Mouse (Mus musculus) cerebellum, postnatal 36 days (tissue): ENCODE results near the gene Lrrc71.

Source experiments
- DNase-seq, 2 experiments: peaks; one replicate each; pipeline ENCODE4 v3.0.0; 2021 to 2022; ENCODE audit warnings: mixed read lengths in 2 of 2

The Lrrc71 gene

DNA sequence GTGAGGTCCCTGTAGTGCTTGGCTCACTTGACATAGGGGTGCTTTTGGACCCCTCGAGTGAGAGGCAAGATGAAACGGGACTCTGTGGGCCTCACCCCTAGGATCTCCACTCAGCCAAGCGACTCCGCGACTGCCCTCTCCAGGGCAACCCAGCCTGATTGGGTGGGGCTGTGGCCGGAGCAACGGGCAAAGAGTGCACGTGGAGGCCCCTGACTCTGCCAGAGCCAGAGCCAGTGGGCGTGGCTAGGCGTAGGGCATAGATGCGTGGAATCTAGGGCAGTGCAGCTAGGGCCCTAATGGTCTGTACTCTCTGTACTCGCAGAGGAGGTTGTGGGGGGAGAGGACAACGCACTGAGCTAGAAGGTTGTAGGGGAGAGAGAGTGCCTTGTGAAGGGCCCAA, at the start of gene Lrrc71:
Lrrc71 (minus strand) TSS at position 195 of the 400 bp plus-strand sequence.
- no peak for DNase-seq

DNA sequence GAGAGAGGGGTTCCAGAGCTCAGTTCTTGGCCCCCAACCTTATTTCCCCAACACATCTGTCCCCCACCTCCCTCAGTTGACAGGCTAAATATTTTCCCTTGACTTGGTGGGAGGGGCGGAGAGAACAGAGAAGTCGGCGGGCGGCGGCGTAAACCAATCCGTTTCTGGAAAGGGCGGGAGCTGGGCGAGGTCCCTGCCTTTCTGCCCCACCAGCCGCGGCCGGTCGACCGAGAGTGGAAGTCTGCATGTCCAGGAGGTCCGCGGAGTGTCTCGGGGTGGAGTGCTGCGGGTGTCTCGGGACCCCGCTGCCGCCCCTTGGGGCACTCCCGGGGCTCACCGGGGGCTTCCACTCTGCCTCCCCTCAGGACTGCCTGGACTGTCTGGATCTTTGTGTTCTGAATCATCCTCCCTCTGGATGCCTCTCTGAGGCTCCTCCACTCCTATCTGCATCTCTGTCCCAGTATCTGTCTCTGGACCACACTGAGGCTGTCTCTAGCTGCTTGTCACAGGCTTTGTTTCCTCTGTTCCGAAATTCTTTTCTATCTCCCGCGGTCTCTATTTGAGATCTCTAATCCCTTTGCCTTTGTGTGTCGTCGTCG, 48.4 kb upstream of the Lrrc71 start, which contains the start of gene Insrr:
Insrr (plus strand) TSS at position 216 of the 599 bp plus-strand sequence.
- no peak for DNase-seq

DNA sequence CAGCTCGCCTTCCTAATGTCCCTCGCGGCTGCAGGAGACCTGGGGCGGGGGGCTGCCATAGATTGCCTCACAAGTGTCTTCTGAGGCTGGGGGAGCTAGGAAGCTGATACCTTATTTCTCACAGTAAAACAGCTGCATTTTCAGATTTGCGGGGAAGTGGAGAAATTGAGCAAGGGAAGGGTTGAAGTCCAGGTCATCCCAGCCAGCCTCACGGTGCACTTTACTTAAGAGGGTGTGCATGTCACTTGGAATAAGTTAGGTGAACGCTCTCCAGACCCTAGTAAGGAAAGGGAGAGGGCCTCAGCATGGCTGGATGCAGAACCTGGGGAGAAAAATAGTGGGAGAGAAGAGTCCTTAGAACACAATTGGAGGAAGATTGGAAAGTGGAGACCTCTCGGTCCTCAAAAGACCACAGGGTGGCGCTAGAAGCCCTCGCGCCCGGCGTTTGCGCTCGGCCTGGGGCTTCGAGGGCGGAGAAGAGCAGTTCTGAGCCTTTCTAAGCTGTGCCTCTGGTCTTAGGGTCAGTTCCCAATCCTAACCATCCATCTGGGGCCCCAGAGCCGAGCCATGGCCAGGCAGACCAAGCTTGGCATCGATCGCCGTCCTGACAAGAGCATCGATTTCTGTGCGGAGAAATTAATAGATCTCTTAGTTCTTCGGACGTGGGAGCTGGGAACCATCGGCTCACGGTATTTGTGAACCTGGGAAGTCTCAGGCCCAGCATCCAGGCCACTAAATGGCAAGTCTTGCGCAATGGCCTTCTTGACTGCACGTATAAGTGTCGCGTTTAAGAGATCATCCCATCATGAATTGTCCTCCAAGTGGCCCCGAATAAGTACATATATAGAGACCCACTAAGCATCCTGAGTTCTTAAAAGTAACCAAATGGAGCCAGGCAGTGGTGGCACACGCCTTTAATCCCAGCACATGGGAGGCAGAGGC, 47.2 kb upstream of the Lrrc71 start:
- peak; percentile 41 to 49 for DNase-seq

DNA sequence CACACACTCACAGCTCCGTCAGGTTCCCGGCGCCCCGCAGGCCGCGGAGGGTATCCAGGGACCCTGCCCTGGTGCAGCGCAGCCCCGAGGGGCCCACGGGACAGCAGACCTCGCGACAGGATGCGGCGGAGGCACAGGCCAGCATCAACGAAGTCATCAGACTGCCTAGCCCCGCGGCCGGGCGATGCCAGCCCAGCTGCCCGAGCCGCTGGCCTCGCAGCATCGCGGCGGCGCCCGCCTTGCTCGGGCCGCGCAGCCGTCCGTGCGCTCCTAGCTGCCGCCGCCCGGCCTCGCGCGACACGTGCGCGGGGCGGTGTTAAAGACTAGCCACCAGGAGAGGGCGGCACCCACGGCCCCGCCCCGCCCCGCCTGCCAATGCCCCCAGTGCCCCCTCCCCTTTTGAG, 46.5 kb upstream of the Lrrc71 start, which contains the start of gene Ntrk1:
Ntrk1 (minus strand) TSS at position 241 of the 404 bp plus-strand sequence.
- no peak for DNase-seq

DNA sequence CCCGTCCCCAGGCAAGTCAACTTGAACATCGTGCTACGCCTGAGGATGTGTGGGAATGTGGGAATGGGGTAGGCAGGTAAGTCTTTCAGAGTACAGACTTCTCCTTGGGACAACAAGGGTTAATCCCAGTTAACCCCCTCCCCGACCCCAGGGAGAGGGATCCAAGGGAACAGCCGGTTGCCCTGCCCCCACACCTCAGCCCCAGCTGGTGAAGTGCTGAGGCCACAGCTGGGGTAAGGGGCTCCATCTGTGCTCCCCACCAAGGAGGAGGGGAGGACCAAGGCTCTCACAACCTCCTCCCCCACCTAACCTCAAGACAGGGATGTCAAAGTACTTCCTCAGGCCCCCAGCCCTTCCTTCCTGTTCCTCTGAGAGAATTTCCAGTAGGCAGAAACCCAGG, 41.3 kb upstream of the Lrrc71 start:
- DNase-seq: no peak

DNA sequence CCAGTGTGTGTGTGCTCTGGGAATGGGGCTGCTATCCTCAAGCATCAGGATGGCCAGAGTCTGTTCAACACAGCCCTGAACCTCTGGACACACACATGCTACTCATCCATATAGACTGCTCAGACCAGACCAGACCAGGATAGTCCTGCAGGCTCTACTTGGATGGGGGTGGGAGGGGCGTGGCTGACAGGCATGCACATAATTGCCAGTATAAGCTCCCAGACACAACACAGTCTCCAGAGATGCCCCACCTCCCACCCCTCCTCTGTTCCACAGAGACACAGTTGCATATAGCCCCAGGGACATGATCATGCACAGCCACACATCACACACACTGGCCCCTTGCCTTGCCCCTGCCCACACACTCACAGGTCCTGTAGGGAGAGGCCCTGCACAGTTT, 40.8 kb upstream of the Lrrc71 start:
- no peak for DNase-seq

DNA sequence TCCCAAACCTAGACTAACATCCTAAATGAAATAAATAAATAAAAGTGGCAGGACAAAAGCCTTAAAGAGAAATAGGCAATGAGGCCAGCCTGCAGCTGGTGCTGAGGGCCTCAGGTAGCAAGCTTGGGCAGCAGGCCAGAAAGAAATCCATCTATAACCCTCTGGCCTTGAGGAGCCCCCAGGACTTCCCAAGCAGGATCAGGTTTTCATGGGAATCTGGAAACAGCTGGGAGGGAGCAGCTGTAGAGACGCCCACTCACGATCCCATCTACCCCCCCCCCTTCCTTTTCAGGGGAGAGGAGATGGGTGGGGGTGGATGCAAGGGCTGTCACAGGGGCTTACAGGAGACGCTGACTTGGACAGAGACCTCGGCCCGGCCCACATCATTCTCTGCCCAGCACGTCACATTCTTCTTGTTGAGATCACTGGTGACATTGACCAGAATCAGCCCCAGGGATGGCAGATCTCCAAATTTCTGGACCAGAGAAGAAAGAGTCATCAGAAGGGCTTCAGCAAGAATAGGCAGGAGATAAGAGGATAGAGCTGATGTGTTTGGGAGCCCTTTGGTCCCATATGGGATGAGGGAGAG, 37.3 kb upstream of the Lrrc71 start:
- no peak for DNase-seq

DNA sequence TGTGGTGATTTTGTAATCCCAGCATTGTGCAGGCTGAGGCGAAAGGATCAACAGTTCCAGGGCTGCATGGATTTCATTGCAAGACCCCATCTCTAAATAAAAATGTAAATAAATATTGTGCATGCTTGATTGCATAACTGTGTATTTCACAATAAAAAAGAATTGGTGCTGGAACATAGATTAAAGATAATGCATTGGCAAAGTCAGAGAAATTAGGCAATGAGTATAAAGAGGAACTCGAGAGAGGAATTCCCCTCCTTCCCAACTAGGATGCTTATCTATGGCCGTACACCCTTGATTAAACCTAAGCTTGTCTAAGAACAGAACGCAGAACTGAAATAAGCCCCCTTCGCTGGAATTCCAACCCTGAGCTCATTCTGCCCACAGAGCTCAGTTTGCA, 36.7 kb upstream of the Lrrc71 start:
- no peak for DNase-seq

DNA sequence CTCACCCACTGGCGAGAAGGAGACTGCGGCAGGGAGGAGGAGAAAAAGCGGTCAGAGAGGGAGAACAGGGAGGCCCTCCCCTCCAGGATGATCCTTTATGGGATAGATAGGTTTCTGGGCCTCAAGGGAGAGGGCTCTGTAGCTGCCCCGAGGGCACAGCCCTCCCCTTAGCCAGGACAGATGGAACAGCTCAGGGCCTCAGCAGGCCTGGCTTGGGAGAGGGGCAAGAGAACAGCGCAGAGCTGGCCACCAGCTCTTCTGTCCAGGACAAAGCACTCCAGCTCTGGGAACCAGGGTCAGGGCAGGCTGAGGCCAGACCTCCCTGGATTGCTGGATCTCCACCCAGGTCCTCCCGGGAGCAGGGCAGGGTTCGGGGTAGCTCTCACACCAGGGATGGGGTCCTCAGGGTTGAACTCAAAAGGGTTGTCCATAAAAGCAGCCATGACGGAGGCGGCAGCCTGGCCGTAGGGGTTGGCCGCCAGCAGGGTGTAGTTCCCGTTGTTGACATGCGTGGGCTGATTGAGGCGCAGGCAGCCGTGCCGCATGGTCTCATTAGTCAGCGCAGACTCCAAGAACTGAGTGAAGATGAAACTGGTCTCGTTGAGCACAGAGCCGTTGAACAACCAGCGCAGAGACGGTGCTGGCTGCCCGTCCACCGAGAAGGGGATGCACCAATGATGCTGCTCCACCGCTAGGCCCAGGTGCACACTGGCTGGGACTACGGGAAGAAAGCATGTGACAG, 35.0 kb upstream of the Lrrc71 start:
- no peak for DNase-seq

DNA sequence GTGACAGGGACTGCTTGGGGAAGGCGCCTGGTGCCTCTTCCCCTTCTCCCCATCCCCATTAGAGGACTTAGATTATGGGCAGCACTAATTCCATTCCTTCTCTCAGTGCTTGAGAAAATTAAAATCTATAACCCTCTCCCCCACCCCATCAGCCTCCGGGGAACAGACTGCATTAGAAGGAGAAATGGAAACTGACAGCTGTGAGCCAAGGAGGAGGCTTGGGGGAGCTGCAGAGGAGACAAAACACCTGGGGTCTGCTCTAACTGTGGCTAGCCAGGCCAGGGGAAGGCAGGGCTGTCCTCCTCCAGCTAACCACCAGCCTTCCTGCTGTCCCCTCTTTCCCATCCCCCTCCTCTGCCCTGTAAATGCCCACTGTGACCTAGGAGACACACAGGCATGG, 30.7 kb upstream of the Lrrc71 start:
- no peak for DNase-seq

DNA sequence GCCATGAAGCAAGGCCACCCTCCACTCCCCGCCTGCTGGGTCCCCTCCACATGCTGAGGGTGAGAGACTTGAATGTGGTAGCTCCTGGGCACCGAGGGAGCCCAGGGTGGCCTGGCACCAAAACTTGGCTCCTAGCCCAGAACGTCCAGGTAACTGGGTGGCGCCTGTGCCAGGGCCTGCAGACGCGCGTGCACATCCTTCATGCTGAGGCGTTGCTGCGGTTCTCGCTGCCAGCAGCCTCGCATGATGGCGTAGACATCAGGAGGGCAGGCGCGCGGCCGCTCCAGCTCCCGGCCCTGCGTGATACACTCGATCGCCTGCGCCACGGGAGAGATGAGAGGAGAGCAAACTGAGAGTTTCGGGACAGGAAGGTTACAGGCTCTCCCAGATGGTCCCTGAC, 29.9 kb upstream of the Lrrc71 start:
- peak; percentile 18 to 20 for DNase-seq

DNA sequence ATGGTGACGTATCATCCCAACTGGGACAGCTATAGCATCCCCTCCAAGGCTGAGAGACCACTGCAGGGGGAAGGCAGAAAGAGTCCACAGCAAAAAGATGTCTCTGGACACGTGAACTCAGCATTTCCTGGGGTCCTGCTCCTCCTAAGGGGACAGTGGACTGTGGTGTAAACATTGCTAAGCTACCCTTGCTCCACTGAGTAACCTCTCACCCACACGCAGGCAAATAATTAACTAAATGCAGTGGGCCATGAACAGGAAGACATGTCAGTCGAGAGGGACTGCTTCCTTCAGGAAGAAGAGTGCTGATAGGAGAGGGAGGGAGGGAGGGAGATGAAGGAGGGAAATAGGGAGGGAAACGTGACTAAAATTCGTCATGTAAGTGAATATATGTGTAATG, 22.7 kb upstream of the Lrrc71 start:
- no peak for DNase-seq

DNA sequence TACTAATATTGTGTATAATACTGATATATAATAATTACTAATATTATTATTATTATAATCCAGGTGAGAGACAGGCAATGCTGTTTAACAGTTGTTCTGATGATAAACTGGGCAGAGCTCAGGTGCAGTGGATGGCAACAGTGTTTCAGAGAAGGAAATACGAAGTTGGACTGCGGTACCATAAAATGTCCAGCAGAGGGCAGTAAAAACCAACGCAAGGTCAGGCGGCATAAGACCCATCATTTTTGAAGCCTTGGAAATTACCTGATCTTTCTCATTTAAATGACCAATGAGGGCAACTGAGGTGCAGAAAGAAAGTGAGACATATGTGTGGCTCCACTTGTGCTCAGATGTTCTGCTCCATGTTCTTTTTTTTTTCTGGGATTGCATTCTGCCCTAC, 21.9 kb upstream of the Lrrc71 start:
- peak; percentile 42 to 61 for DNase-seq

DNA sequence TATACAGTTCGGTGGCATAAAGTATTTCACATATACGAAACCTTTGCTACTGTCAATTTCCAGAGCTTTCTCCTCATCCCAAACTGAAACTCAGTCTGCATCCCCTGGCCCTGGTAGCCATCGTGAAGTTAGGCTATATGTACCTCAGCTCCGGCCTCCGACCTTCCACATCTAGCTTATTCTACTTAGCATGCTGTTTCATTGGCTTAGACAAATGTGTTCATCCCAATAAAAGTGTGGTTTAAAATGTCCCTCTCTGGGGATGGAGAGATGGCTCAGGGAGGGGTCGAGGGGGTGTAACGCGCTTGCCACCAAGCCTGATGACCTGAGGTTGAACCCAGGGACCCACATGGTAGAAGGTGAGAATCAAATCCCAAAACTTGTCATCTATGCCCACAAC, 21.1 kb upstream of the Lrrc71 start:
- DNase-seq: no peak

DNA sequence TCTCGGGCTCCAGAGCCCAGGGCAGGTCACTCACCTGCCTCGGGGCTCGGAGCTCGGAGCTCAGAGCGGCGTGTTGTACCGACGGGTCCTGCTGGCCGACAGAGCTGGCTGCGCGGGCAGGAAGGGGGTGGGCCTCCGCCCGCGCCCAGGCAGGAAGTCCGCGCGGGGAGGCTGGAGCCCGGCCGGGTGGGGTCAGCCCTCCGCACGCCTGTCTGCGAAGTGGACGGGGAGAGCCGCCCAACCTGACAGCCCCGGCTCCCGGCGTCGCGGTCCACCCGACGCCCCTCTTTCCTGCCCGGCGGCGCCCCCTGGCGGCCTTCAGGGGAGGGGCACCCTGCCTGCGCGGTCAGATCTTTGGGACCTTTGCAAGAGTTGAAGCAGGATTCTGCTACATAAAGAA, 20.4 kb upstream of the Lrrc71 start:
- DNase-seq: peak; percentile 10 to 31

DNA sequence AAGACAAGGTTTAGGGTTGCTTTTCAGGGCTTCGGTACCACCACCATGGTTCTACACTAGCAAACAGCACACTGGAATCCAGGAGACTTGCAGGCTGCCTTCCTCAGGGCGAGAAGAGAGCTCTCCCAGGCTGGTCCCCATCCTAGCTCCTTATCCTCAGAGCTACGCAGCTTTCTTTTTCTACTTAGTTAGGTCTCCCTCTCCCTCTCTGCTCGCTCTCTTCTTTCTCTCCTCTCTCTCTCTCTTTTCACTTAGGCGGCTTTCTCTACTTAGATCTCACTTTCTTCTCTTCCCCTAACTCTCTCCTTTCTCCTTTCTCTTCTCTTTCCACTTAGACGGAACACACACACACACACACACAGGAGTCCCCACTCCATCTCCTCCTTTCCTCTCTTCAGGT, 20.0 kb upstream of the Lrrc71 start:
- DNase-seq: no peak

DNA sequence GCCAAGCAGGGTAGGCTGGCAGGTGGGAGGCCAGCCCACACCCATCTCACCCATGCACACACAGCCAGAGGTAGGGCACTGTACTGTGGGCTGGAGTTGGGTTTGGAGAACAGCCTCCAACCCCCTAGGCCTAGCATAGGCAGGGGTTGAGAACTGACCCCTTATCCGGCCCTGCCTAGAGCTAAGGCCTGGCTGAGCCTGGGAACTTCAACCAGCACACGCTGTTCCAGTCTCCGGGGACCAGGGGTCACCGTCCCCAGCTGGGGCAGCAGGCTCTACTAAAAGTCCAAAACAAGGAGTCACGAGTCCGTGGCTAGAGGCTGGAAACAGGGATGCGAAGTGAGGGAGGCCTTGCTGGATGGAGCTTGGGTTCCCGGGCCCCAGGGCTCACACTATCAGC, 19.3 kb upstream of the Lrrc71 start:
- no peak for DNase-seq

DNA sequence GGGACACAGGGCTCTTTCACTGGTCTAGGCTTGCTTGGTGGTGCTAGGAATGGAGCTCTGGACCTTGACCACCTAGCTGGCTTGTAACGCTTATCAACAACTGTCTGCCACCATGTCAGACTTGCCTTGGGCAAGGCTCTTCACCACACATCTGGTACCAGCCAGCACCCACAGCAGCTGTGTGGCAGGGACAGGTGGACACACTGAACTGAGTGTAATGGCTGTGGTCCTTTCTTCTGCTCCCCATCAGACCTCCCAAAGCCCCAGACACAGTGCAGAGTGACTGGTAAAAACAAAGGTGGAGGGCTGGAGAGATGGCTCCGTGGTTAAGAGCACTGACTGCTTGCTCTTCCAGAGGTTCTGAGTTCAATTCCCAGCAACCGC, 17.9 kb upstream of the Lrrc71 start:
- DNase-seq: no peak

DNA sequence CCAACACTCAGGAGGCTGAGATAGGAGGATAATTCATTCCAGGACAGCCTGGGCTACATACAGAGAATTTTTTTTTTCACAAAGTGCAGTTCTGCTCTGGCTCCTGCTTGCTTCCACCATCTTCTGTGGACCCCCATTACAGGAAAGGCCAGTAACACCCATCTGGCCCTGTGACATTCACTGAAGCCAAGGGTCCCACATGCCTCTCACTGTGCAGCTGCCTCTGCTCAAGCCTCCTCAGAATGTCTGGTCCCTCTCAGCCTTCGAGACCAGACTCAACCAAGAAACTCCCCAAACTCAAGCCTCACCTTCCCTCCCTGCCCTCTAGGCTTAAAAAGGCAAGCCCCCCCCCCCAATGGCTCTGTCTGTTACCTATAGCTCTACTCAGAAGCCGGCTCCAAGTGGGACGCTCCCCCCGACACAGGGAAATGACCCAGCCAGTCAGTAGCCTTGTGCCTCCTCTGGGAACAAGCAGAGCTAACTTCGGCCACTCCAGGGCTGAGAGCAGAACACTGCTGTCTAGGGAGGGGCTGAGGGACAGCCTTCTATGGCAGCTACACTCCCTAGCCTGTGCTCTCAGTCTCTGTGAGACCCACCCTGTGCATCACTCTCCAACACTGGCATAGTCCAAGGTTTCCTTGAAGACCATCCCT, 17.3 kb upstream of the Lrrc71 start:
- DNase-seq: no peak

DNA sequence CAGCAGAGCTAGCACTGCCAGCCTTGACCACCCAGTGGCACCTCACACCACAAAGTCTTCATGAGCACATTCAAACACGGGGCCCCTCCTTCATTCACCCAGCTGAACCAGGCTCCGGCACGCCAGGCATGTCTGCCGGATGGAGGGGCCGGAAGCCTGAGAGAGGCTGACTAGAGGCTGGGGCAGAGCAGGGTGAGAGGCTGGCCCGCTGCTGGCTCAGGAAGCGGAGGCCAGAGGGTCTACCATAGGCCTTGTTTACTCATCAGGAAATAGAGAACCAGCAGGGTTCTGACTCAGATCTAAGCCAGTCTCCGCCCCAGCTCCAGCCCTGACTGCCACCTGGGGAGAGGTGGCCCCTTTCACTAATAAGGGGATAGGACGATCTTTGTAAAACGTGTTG, 16.7 kb upstream of the Lrrc71 start:
- DNase-seq: no peak

DNA sequence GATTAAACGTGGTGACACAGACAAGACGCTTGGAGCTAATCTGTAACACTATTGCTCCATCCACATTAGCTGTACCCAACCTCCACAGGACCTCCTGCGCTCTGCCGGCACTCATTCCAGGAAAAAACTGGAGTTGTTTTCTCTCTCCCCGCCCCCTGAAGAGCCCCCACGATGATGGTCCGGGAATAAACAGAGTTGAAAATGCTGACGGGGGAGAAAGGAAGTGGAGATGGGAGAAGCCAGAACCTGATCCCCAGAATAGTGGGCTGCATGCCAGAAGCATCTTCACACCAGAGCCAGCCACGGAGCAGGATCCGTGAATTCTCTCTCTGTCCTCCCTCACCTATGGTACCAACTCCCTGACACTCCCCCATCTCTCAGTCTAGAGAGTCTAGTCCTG, 16.1 kb upstream of the Lrrc71 start:
- no peak for DNase-seq

DNA sequence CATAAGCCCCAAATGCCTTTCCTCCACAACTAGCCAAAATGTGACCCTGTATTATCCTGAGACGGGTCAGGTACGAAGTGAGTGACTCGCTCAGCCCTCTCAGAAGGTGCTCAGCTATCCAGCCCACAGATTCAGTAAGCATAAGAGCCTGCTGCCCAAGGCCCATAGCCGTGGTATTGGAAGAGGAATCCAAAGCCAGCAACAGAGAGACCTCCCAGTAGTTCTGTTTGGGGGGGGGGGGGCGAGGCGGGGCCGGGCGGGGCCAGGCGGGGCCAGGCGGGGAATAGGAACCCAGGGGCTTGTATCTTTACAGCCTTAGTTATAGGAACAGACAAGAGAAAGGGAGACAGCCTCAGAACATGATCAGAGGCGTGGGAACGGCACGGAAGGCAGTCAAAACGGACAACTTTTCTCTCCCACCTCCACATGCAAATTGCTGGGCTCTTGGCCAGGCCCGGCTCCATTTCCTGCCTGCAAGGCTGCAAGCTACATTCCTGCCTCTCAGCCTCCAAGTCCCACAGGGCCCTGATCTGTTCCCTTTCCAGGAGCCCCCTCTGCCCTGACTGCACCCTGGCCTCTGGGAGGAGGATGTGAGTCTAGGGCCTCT, 15.4 kb upstream of the Lrrc71 start:
- DNase-seq: no peak
